Mouse (Mus musculus) kidney, adult 18-20 months (tissue): ENCODE measurements around the gene Phc3.

Experiments used
- DNase-seq: peaks from one replicate; pipeline ENCODE4 v3.0.0; 2021

Gene Phc3

DNA sequence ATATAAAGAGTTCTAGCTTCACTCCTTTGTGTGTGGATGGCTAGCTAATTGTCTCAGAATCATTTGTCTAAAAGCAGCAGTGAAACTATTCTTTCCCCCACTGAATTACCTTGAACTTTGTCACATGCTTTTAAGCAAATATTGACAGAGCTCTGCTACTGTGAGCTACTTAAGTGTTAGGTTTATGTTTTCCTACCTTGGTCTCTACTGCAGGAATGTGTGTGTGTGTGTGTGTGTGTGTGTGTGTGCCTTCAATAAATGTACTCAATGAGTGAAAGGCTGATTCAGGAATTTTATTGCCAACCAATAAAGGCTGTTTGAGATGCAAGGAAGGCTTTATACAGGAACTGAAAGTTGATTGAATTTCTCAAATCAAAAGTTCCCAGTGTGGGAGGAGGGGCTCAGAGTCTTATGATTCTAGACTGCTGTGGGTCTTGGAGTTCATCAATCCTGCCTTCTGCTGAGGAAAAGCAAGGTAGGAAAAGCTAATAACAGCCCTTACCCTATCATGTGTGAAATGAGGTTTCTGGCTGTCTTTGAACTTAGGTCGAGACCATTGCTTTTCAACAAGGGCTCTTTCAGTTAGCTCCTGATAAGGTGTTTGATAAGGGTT, 7.9 kb upstream of the Phc3 start:
- no peak for DNase-seq

DNA sequence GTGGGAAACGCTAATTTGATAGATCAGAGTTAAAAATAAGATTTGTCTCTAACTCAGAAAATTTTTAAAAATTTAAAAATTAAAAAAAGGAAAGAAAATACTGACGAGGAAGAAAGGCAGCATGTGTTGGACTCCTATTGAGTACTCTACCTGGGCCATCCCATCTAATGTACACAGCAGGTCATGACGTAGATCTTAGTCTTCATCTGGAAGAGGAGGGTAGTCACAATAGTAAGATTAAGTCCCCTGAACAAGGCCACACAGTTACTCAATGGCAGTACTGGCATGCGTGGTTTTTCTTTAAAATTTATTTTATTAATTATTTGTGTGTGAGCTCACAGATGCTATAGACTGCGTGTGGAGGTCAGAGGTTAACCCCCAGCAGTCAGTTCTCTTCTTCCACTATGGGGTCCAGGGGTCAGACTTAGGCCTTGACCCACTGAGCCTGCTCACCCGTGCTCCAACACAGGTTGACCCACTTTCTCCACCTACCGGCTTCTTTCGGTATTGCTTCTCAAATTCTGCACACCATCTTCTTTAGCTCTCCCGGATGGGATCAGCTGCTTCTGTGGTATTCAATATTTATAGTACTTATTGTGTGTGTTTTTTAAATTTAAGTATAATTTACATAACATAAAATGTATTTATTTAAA, 6.0 kb upstream of the Phc3 start:
- peak; percentile 71 for DNase-seq

DNA sequence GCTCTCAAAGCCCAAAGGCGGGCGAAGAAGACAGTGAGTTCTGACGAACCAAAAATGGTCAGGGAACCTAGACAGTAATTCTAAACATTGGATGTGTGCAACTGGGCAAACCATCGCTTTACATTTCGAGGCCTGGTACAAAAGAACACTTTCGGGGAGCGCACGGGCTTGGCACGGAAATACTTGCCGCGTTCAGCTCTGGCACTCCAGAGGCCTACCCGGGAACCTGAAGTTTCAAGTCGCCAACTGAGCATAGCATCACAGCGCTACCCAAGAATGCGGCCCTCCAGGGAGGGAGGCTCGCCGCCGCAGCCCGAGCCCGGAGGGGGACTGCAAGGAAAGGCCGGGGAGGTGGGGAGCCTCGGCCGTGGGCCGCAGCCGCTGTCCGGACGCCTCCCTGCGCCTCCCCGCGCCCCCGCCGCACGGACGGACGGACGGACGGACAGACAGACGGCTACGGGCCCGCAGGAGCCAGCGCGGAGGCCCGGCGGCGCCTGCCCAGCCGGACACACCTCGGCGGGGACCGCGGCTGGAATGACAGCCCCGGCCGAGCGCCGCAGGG, 603 bp downstream of the Phc3 start:
- DNase-seq: peak; percentile 66

DNA sequence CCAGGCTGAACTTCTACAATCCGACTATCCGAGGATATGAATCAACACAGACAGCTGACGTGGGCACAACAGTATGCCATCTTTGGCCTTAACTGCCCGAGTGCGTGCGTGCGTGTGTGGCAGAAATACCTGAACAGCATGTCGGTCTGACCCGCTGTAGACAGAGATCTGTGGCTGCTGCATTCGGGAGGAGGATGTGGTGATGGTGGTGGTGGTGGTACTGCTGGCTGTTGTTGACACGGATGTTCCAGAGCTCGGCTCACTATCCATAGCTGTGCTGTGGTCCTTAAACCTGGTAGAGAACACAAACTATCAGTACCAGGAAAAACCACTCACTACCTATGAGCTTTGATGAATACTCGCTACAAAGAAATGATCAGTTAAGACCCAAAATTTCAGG, 3.6 kb downstream of the Phc3 start:
- DNase-seq: no peak

DNA sequence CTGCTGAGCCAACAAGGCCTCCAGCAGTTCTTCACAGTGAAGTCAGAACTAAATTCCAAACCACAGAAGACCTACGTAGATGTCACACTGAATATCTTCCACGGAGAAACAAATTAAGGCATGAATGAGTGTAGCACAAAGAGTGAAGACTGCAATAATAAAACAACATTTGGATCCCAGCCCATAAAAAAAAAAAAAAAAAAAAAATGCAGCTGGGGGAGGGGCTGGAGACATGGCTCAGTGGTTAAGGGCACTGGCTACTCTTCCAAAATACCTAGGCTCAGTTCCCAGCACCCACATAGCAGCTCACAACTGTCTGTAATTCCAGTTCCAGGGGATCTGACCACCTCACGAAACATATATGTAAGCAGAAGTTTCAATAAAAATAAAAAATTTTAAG, 5.0 kb downstream of the Phc3 start:
- DNase-seq: no peak

DNA sequence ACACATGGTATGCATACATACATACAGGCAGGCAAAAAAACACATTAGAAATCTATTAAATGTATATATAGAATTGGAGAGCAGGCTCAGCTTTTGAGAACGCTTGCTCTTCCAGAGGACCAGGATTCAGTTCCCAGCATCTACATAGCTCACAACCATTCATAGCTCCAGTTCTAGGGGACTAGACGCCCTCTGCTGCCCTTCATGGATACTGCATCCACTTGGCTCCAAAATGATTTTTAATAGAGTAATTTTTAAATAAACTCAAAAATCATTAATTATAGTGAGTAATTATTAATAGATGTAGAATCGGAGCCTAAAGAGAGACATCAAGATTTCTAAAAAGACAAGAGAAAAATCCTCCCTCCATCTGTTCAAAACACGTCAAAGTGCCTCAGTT, 6.1 kb downstream of the Phc3 start:
- DNase-seq: no peak

DNA sequence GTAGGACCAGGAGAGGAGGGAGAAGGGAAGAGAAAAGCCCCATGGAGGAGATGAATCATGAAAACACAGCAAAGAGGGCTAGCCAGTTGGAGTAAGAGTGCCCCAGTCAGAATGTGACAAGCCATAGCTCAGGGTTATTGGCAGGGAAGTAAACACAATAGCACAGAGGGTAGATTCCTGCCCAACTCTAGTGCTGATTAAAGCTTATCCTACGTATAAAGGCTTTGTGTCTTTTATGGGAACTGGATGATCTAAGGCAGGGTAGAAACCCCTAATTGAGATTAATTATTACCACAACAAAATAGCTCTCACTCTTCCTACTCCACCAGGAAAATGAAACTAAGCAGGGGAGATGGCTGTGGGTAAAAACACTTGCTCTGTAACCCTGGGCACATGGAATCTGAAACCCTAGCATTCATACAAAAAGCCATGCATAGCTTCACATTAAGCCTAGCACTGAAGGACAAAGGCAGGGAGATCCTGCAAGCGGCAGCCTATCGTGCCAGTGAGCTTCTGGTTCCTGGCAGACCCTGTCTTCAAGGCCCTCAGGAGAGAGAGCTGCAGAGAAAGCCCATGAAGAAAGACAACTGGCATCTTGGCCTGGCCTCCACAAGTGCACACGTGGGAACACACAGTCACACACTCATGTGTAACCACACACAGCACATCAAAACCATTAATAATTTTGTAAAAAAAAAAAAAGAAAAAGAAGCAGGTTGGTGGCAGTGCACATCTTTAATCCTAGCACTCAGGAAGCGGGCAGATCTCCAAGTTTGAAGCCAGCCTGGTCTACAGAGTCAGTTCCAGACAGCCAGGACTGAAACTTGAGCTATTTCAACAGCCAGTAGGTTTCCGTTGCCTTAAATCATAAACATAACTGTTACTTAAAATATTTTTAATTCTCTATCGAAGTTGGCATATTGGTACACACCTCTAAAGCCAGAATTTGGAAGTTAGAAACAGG, 9.1 kb downstream of the Phc3 start:
- no peak for DNase-seq

DNA sequence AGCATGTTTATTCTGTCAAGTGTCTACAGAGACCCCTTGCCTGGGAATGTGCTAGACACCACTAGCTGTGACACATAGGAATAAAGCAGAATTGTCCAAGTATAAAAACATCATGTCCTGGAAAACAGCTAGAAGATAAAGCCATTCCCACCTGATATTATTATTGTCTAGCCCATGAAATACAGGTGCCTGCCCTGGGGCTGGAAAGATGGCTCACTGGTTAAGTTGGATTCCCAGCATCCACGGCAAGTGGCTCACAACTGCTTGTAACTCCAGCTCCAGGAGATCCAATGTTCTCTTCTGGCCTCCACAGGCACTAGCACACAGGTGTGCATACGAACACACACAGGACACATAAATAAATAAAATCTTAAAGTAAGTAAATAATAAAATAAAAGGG, 10.5 kb downstream of the Phc3 start:
- DNase-seq: no peak

DNA sequence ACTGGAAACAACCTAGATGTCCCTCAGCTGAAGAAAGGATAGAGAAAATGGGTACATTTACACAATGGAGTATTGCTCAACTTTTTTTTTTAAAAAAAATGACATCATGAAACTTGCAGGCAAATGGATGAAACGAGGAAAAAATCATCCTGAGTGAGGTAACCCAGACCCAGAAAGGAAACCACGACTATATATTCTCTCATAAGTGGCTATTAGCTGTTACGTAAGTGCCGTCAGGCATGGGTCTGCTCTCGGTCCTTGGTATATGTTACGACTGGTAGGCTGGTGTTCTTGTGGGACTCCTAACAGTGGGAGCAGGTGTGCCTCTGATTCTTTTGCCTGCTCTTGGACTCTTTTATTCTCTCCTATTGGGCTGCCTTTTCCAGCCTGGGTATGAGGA, 12.9 kb downstream of the Phc3 start:
- no peak for DNase-seq

DNA sequence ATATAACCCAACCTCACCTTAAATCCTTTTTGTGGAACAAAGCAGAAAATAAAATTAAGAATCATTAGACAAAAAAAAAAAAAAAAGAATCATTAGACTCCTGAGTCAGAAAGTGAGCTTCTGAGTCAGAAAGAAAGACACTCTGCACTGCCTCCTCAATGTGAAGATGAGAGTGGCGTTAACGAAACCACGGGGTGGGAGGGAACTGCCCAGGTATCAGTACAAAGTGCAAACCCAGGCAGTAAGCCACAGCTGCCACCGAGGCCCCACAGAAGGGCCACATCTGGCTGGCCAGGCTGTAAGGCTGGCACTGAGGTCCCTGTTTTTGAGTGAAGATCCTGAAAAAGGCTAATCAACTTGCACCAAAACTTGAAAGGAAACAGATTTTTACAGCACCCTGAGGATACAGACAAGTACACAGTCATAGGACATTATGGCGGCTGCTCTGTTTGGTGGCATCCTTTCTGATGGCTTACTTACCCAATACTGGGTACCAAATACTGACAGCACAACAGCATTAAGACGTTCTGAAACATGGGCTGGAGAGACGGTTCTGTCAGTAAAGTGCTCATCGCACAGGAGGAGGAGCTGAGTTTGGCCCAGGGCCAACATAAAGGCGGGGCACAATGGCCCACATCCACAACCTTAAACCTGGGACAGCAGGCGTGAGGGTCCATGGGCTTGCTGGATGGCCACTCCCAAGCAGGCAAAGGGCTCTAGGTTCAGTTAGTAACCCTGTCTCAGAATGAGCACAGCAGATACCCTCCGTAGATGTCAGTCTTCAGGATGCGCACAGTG, 16.7 kb downstream of the Phc3 start:
- DNase-seq: no peak

DNA sequence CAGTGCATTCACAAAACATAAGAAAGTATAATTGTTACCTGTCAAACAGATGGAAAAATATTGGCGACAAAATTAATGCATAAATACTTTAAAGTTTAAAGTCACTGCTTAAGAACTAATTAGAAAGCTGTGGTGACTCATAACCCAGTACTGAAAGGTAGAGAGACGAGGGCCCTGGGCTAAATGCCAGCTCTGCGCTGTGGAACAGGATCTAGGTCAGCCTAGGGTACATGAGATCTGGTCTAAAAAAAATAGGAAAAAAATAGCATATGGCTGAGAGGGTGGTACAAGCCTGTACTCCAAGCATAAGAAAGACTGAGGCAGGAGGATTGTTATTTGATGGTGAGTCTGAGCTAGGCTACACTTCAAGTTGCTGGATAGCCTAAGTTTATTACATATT, 17.6 kb downstream of the Phc3 start:
- DNase-seq: peak; percentile 49

DNA sequence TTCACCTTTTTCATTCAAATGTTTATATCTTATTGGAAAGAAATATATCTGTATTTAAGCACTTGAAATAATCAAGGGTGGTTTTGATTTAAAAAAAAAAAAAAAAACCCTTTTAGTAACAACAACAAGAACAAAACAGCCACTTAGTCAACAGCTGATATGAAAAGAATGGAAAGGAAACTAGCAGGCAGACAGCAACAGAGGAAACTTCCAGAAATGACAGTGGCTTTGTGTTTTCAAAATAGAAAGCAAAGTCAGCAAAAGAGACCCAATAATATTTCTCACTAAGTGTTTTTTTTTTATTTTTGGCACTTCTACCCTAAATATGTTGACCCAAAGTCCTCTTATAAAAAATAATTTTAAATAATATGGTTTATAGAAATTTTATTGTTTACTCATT, 34.8 kb downstream of the Phc3 start:
- no peak for DNase-seq

DNA sequence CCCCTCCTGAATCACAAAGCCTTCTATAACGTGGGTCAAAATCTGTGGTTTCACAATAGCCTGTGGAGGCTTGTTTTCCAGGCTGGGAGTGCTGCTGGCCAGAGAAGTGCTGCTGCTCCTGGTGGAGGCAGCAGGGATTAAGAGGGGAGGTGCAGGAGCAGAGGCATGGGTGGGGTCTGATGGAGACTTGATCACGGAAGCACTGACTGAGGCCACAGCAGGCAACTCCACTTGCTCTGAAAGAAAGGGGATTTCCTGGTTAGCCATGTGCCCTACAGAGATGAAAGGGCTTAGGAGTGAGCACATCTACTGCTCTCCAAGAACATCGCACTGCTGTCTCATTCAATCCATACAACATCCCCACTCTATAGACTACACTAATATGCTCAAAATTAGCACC, 39.4 kb downstream of the Phc3 start:
- no peak for DNase-seq

DNA sequence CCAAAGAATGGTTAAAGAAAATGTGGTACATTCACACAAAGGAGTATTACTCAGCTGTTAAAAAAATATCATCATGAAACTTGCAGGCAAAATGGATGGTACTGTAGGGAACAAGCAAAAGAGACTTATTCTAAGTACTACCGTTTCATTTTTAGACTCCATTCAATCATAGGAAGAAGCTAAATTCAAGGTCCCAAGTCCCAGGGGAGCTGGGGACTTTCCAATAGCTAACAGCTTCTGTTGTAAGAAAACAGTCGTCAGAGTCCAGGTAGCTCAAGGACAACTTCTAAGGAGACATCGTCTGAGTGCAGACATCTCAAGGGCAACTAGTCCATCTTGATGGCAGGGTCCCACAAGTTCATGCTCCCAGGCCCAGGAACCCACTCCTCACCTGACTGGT, 41.6 kb downstream of the Phc3 start:
- DNase-seq: no peak

DNA sequence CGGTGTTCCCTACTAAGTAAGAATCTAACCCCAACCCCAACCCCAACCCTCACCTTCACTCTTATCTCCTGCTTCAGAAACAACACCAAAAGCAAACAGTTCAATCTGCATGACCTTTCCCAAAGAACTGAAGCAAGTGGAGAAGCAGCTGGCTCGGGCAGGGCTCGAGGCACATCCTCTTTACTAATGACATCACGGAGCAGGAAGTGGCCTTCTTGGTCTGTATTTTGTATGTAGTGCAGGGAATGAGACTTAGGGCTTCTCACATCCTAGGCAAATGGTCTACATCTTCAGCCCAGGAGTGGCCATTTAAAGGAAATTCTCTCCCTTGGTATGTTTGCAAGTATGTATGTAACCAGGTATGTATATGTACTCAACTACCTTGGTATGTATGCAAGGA, 52.1 kb downstream of the Phc3 start:
- no peak for DNase-seq

DNA sequence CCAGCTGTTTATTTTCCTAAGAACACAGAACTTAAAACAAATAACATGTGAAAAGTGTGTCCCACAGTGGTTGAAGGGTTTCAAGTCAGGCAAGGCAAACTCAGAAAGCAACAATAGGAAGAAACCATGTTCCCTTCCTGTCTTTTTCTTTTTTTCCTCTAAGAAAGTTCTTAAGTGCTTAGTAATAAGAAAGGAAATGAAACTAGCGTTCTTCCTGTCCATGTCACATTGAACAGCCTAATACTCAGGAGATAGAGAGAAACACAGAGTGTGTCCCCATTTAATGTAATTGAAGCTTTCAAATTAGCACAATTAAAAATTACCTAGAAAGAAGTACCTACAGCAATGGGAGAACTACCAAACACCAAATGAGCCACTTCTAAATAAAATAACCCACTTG, 64.6 kb downstream of the Phc3 start:
- DNase-seq: no peak

DNA sequence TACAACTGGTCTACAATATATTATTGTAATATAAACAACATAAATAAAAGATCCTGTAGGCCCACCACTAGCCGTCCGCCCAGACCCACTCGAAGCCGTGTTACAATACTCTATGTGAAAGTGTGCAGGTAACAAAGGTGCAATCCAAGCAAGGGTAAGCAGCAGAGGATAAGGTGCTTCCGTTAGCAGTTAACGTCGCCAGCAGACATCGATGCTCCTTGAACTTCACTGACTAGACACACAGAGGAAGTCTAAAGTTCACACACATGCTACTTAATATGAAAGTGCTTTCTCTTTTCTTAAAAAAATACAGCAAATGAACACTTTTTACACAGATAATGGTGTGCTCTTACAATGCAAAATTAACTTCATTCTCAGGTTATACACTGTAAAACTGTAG, 69.8 kb downstream of the Phc3 start:
- DNase-seq: no peak

DNA sequence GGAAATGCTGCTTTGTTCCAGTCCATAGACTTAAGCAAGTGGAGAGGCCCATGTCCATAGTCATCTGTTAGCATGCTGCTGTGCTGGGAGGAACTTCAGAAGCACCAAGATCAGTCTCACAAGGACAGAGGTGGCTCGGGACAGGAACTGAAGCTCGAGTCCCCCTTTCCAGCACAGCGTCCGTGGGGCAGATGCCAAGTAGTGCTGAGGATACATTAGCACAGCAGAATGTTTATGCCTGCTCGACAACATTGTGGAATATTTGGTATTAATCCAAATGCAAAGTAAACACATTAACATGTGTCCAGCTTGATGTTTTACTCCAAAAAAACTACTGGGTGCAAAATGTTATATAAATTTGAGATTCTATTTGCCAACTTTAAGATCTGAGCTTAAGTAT, 72.5 kb downstream of the Phc3 start:
- DNase-seq: no peak

DNA sequence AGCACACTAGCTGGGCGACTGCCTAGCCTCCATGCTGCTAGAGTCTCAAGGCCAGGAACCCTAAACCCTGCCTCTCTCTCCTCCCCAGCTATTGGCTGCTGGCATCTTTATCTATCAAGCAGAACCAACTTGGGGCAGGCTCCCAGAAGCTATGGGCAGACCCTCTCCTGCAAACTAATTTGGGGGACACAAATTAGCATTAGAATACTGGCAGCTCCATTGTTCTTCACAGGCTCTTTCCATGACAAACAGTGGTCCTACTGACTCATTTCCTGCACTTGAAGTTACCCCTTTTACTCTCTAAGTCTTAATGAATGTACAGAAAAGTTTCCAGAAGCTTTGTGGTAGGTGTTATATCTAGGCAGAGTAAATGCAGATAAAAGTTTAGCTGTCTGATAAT, 80.2 kb downstream of the Phc3 start:
- DNase-seq: no peak

DNA sequence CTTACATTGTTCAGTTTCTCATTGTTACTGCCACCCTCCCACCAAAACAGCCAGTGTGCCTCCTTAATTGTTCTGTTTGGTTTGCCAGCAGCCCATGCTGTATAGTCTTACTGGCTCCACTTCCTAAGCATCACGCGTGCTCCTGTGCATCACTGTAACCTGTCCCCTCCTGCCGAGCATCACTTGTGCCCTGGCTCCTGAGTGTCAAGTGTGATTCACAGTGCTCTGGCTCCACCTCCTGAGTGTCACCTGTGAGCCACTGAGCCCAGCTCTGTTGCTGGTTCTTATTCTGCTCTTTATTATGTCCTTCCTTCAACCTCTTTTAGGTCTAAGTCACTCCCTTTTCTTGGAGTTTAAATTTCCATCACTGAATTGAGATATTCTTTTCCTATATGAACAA, 81.8 kb downstream of the Phc3 start:
- DNase-seq: no peak

DNA sequence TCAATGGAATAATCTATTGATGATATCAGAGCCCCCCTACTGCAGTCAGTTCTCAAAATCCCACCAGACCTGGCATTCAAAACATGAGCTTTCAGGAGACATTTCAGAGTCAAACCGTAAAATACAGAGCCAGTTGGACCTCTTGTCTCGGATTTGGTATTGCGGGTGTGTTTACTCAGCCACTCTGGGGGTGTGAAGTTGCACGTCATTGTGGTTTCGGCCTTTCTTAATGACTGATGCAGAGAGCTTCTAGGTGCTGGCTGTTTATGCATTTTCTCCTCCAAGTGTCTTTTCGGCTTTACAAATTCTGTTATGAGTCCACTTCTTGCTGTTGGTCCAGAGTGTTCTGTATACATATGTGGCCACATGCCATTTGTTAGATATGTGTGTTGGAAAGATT, 92.5 kb downstream of the Phc3 start:
- no peak for DNase-seq

DNA sequence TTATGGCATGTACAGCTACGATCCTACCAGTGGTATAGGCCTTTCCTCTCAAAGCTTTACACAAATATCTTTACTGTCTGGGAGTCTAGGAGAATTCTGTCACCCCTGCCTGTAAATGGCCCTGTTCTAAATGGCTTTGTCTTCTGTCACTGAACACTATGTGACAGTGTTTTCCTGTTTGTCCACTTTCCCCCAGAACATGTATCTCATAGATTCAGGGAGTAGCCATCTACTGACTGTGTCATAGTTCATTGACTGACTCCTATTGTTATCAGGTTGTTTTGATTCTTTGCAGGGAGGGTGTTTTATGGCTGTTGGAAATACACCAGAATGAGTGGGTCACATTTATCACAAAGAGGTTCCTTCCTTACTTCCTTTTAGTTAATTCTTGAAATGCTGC, 99.2 kb downstream of the Phc3 start:
- DNase-seq: no peak

DNA sequence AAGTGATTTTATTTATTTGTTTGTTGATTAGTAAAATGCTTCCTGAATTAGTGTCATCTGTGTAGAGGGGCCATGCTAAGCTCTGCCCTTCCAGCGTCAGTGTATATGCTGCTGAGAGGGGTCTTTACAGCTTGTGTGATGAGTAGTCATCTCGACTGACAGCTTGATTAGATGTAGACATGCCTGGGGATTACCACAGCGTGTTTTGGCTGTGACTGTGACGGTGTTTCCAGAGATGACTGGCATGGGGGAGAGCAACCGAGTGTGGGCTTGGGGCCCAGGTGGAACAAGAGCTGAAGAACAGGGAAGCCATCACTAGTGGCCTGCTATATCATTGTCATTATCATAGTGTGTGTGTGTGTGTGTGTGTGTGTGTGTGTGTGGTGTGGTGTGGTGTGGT, 100.6 kb downstream of the Phc3 start:
- DNase-seq: no peak
